Mouse (Mus musculus): ENCODE measurements at regions not wholly inside any gene's neighbourhood (a gene's known extent, or its start where the extent isn't known, plus 50 kb on each side); places are given as distances from the start of the nearest gene placed in this dataset.

GRCm38 (mm10) chr5:99782806-99783205 is 53.9 kb upstream of the Rasgef1b start:
- no peaks in the 10 kb centered on the region for H3K9me3 ChIP-seq (ENCODE audit: low read length)
- H3K36me3 ChIP-seq (ENCODE audit: insufficient read depth, low read length), result no peaks in the 10 kb centered on the region
- no peaks in the 10 kb centered on the region; the same call in 1 of the 2 replicates for H3K27me3 ChIP-seq (ENCODE audit: insufficient read depth, low read length)
- H3K4me1 ChIP-seq (replicated peaks; ENCODE audit: low read depth, low read length), result peaks cover 12% of the 10 kb centered on the region
- no peak overlapping the region for H3K4me3 ChIP-seq (replicated peaks; ENCODE audit: low read length)
- TF ChIP-seq POU5F1 (IDR thresholded peaks at IDR 0.05; ENCODE audit: borderline replicate concordance, low read length) (no peak), CTCF (conservative IDR thresholded peaks at IDR 0.05; ENCODE audit: low read length) (no peak), NANOG (IDR thresholded peaks at IDR 0.05; ENCODE audit: borderline replicate concordance, low read length) (no peak)

GRCm38 (mm10) chr5:99785850-99786249 is 57.0 kb upstream of the Rasgef1b start:
- Histone ChIP-seq H3K4me3 (replicated peaks; ENCODE audit: low read length) (no peak overlapping the region), H3K27me3 (ENCODE audit: insufficient read depth, low read length) (no peaks in the 10 kb centered on the region; the same call in 1 of the 2 replicates), H3K36me3 (ENCODE audit: insufficient read depth, low read length) (no peaks in the 10 kb centered on the region), H3K4me1 (replicated peaks; ENCODE audit: low read depth, low read length) (peaks cover 16% of the 10 kb centered on the region), H3K9me3 (ENCODE audit: low read length) (peaks cover 7% of the 10 kb centered on the region)
- TF ChIP-seq POU5F1 (IDR thresholded peaks at IDR 0.05; ENCODE audit: borderline replicate concordance, low read length) (no peak), CTCF (conservative IDR thresholded peaks at IDR 0.05; ENCODE audit: low read length) (no peak), NANOG (IDR thresholded peaks at IDR 0.05; ENCODE audit: borderline replicate concordance, low read length) (no peak)

GRCm38 (mm10) chr5:99787239-99787638 is 58.4 kb upstream of the Rasgef1b start:
- H3K36me3 ChIP-seq (ENCODE audit: insufficient read depth, low read length), result no peaks in the 10 kb centered on the region
- H3K27me3 ChIP-seq (ENCODE audit: insufficient read depth, low read length), result no peaks in the 10 kb centered on the region; the same call in 1 of the 2 replicates
- TF ChIP-seq NANOG (IDR thresholded peaks at IDR 0.05; ENCODE audit: borderline replicate concordance, low read length), result peak; percentile 41; the same call in 1 of the 2 replicates
- TF ChIP-seq POU5F1 (IDR thresholded peaks at IDR 0.05; ENCODE audit: borderline replicate concordance, low read length), result no peak

GRCm38 (mm10) chr5:99787665-99788366 is 59.0 kb upstream of the Rasgef1b start:
- H3K4me1 ChIP-seq (replicated peaks; ENCODE audit: low read depth, low read length), result peaks cover 16% of the 10 kb centered on the region
- peaks cover 7% of the 10 kb centered on the region for H3K9me3 ChIP-seq (ENCODE audit: low read length)
- TF ChIP-seq CTCF (conservative IDR thresholded peaks at IDR 0.05; ENCODE audit: low read length), result no peak
- no peak for TF ChIP-seq NANOG (IDR thresholded peaks at IDR 0.05; ENCODE audit: borderline replicate concordance, low read length)
- no peak for TF ChIP-seq POU5F1 (IDR thresholded peaks at IDR 0.05; ENCODE audit: borderline replicate concordance, low read length)
- no peaks in the 10 kb centered on the region; the same call in 1 of the 2 replicates for H3K27me3 ChIP-seq (ENCODE audit: insufficient read depth, low read length)
- no peak overlapping the region for H3K4me3 ChIP-seq (replicated peaks; ENCODE audit: low read length)
- H3K36me3 ChIP-seq (ENCODE audit: insufficient read depth, low read length), result no peaks in the 10 kb centered on the region

More at GRCm38 (mm10) chr5:99787239-99787638, 58.4 kb upstream of the Rasgef1b start:
- Histone ChIP-seq H3K9me3 (ENCODE audit: low read length) (peaks cover 7% of the 10 kb centered on the region), H3K4me1 (replicated peaks; ENCODE audit: low read depth, low read length) (peaks cover 16% of the 10 kb centered on the region), H3K4me3 (replicated peaks; ENCODE audit: low read length) (no peak overlapping the region)

GRCm38 (mm10) chr5:99790733-99791132 is 61.9 kb upstream of the Rasgef1b start:
- no peaks in the 10 kb centered on the region for H3K36me3 ChIP-seq (ENCODE audit: insufficient read depth, low read length)
- peaks cover 16% of the 10 kb centered on the region for H3K4me1 ChIP-seq (replicated peaks; ENCODE audit: low read depth, low read length)
- no peak for TF ChIP-seq CTCF (conservative IDR thresholded peaks at IDR 0.05; ENCODE audit: low read length)
- TF ChIP-seq POU5F1 (IDR thresholded peaks at IDR 0.05; ENCODE audit: borderline replicate concordance, low read length), result no peak
- no peak for TF ChIP-seq NANOG (IDR thresholded peaks at IDR 0.05; ENCODE audit: borderline replicate concordance, low read length)
- peaks cover 7% of the 10 kb centered on the region for H3K9me3 ChIP-seq (ENCODE audit: low read length)
- H3K4me3 ChIP-seq (replicated peaks; ENCODE audit: low read length), result no peak overlapping the region
- H3K27me3 ChIP-seq (ENCODE audit: insufficient read depth, low read length), result no peaks in the 10 kb centered on the region; the same call in 1 of the 2 replicates

- no peak overlapping the region for H3K4me3 ChIP-seq (replicated peaks; ENCODE audit: low read length)
- TF ChIP-seq NANOG (IDR thresholded peaks at IDR 0.05; ENCODE audit: borderline replicate concordance, low read length) (no peak), CTCF (conservative IDR thresholded peaks at IDR 0.05; ENCODE audit: low read length) (no peak), POU5F1 (IDR thresholded peaks at IDR 0.05; ENCODE audit: borderline replicate concordance, low read length) (no peak)
- no peaks in the 10 kb centered on the region for H3K27me3 ChIP-seq (ENCODE audit: insufficient read depth, low read length)
- H3K9me3 ChIP-seq (ENCODE audit: low read length), result no peaks in the 10 kb centered on the region
- no peaks in the 10 kb centered on the region for H3K36me3 ChIP-seq (ENCODE audit: insufficient read depth, low read length)
- no peaks in the 10 kb centered on the region for H3K4me1 ChIP-seq (replicated peaks; ENCODE audit: low read depth, low read length)
Observed at GRCm38 (mm10) chr5:99800543-99800942, 71.7 kb upstream of the Rasgef1b start.

- H3K27me3 ChIP-seq (ENCODE audit: insufficient read depth, low read length), result no peaks in the 10 kb centered on the region
- no peak overlapping the region for H3K4me3 ChIP-seq (replicated peaks; ENCODE audit: low read length)
- H3K9me3 ChIP-seq (ENCODE audit: low read length), result no peaks in the 10 kb centered on the region
- no peaks in the 10 kb centered on the region for H3K36me3 ChIP-seq (ENCODE audit: insufficient read depth, low read length)
- TF ChIP-seq NANOG (IDR thresholded peaks at IDR 0.05; ENCODE audit: borderline replicate concordance, low read length) (no peak), CTCF (conservative IDR thresholded peaks at IDR 0.05; ENCODE audit: low read length) (no peak), POU5F1 (IDR thresholded peaks at IDR 0.05; ENCODE audit: borderline replicate concordance, low read length) (no peak)
- H3K4me1 ChIP-seq (replicated peaks; ENCODE audit: low read depth, low read length), result no peaks in the 10 kb centered on the region
Observed at GRCm38 (mm10) chr5:99801791-99802450, 73.1 kb upstream of the Rasgef1b start.

GRCm38 (mm10) chr5:99826861-99827260 is 79.2 kb upstream of the Vamp9 start:
- Histone ChIP-seq H3K4me3 (replicated peaks; ENCODE audit: low read length) (no peak overlapping the region), H3K27me3 (ENCODE audit: insufficient read depth, low read length) (no peaks in the 10 kb centered on the region), H3K4me1 (replicated peaks; ENCODE audit: low read depth, low read length) (peaks cover 20% of the 10 kb centered on the region), H3K9me3 (ENCODE audit: low read length) (peaks cover 7% of the 10 kb centered on the region; the same call in 1 of the 2 replicates), H3K36me3 (ENCODE audit: insufficient read depth, low read length) (no peaks in the 10 kb centered on the region)
- TF ChIP-seq POU5F1 (IDR thresholded peaks at IDR 0.05; ENCODE audit: borderline replicate concordance, low read length), result no peak
- no peak for TF ChIP-seq NANOG (IDR thresholded peaks at IDR 0.05; ENCODE audit: borderline replicate concordance, low read length)
- no peak for TF ChIP-seq CTCF (conservative IDR thresholded peaks at IDR 0.05; ENCODE audit: low read length)

Measured in E14TG2a.4 (cell line).